Mouse (Mus musculus): ENCODE results near the gene Pycr2. TPM values are rescaled to one million over a fixed set of nuclear protein-coding genes. Genes with fewer than 3 reads are reported as not detected.

The Pycr2 gene
- polyA plus RNA-seq, 1 experiment from 2014 or later = 63.7 TPM

DNA sequence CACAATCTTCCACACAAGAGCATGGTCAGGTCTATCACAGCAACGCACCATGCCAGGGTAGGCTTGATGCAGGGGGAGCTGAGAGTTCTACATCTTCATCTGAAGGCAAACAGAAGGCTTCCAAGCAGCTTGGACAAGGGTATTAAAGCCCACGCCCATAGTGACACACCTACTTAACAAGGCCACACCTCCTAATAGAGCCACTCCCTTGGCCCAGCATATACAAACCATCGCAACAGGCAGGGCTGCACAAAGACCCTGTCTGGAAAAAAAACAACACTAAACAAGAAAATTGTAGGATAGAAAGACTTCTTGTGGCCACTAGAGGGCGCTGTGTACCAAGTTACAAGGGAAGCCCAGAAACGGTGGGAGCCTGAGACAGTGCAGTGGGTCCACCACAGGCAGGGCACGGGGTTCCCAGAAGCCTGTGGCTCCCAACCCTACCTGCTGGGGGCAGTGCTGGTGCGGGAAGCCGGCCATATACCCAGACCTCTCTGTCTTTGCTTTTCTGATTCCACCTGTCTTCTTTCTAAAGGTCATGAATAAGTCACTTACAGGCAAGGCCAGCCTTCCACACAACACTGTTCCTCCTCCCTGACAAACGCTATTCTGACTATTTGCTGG lies 30.1 kb upstream of the Pycr2 start:
- WGBS = 20% methylated on average over 9 of the region's 9 CpGs
- H3K9ac ChIP-seq (ENCODE audit: low read length) = no peak overlapping the region

GRCm38 (mm10) chr1:180874615-180875014 lies 29.5 kb upstream of the Pycr2 start:
- no peak for ATAC-seq (ENCODE audit: low FRiP score, low TSS enrichment)
- H3K4me1 ChIP-seq (replicated peaks; ENCODE audit: control insufficient read depth, insufficient read depth) = no peaks in the 10 kb centered on the region
- no peak for TF ChIP-seq EP300 (optimal IDR thresholded peaks at IDR 0.05)
- H3K36me3 ChIP-seq (ENCODE audit: control insufficient read depth, insufficient read depth, low read length) = no peaks in the 10 kb centered on the region
- no peak overlapping the region for H3K9ac ChIP-seq (ENCODE audit: low read length)
- DNase-seq (ENCODE audit: low spot score) = no peak
- H3K27me3 ChIP-seq (ENCODE audit: control insufficient read depth, insufficient read depth, low read length) = no peaks in the 10 kb centered on the region
- no peaks in the 10 kb centered on the region for H3K9me3 ChIP-seq (ENCODE audit: control insufficient read depth, low read length)
- no peak overlapping the region for H3K4me2 ChIP-seq (replicated peaks; ENCODE audit: low read depth)
- H3K27ac ChIP-seq (replicated peaks) = no peak overlapping the region
- H3K4me3 ChIP-seq (ENCODE audit: low read depth, low read length) = no peak overlapping the region
- WGBS = 59% methylated on average over 2 of the region's 2 CpGs

More for the DNA sequence above, 30.1 kb upstream of the Pycr2 start:
- Histone ChIP-seq H3K9me3 (ENCODE audit: control insufficient read depth, low read length) (no peaks in the 10 kb centered on the region), H3K4me2 (replicated peaks; ENCODE audit: low read depth) (no peak overlapping the region), H3K4me3 (ENCODE audit: low read depth, low read length) (no peak overlapping the region), H3K36me3 (ENCODE audit: control insufficient read depth, insufficient read depth, low read length) (no peaks in the 10 kb centered on the region), H3K27me3 (ENCODE audit: control insufficient read depth, insufficient read depth, low read length) (no peaks in the 10 kb centered on the region), H3K4me1 (replicated peaks; ENCODE audit: control insufficient read depth, insufficient read depth) (no peaks in the 10 kb centered on the region), H3K27ac (replicated peaks) (no peak overlapping the region)
- ATAC-seq (ENCODE audit: low FRiP score, low TSS enrichment) = peak; percentile 73
- peak; percentile 69 for DNase-seq (ENCODE audit: low spot score)
- TF ChIP-seq EP300 (optimal IDR thresholded peaks at IDR 0.05) (no peak), CTCF (IDR thresholded peaks at IDR 0.05; ENCODE audit: low read depth) (peak; percentile 82)

- H3K4me1 ChIP-seq (replicated peaks; ENCODE audit: control insufficient read depth, insufficient read depth) = no peaks in the 10 kb centered on the region
- ATAC-seq (ENCODE audit: low FRiP score, low TSS enrichment) (no peak), DNase-seq (ENCODE audit: low spot score) (no peak)
- no peak for TF ChIP-seq EP300 (optimal IDR thresholded peaks at IDR 0.05)
- no peak overlapping the region for H3K4me3 ChIP-seq (ENCODE audit: low read depth, low read length)
- no peaks in the 10 kb centered on the region for H3K36me3 ChIP-seq (ENCODE audit: control insufficient read depth, insufficient read depth, low read length)
- H3K9me3 ChIP-seq (ENCODE audit: control insufficient read depth, low read length) = no peaks in the 10 kb centered on the region
- no peaks in the 10 kb centered on the region for H3K27me3 ChIP-seq (ENCODE audit: control insufficient read depth, insufficient read depth, low read length)
- H3K9ac ChIP-seq (ENCODE audit: low read length) = no peak overlapping the region
- no peak overlapping the region for H3K27ac ChIP-seq (replicated peaks)
- WGBS = 87% methylated on average over 9 of the region's 9 CpGs
- H3K4me2 ChIP-seq (replicated peaks; ENCODE audit: low read depth) = no peak overlapping the region
Measured at GRCm38 (mm10) chr1:180875126-180875525, 29.0 kb upstream of the Pycr2 start.

DNA sequence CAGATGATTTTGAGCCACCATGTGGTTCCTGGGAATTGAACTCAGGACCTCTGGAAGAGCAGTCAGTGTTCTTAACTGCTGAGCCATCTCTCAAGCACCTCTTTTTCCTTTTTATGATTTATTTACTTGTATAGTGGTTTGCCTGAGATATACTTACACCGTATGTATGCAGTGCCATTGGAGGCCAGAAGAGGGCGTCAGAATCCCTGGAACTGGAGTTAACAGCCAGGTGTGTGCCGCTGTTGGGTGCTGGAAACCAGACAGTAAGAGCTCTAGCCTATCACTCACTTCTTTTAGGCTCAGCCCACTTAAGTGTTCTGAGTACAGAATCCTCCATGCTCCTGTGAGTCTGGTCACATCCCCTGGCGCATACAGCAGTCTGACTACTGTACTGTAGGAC lies 26.6 kb upstream of the Pycr2 start:
- TF ChIP-seq CTCF (IDR thresholded peaks at IDR 0.05; ENCODE audit: low read depth) (peak; percentile 44), EP300 (optimal IDR thresholded peaks at IDR 0.05) (no peak)
- no peak overlapping the region for H3K4me3 ChIP-seq (ENCODE audit: low read depth, low read length)
- WGBS = 76% methylated on average over 4 of the region's 4 CpGs
- H3K9me3 ChIP-seq (ENCODE audit: control insufficient read depth, low read length) = no peaks in the 10 kb centered on the region
- no peaks in the 10 kb centered on the region for H3K27me3 ChIP-seq (ENCODE audit: control insufficient read depth, insufficient read depth, low read length)
- DNase-seq (ENCODE audit: low spot score) (no peak), ATAC-seq (ENCODE audit: low FRiP score, low TSS enrichment) (no peak)
- no peaks in the 10 kb centered on the region for H3K36me3 ChIP-seq (ENCODE audit: control insufficient read depth, insufficient read depth, low read length)
- no peak overlapping the region for H3K9ac ChIP-seq (ENCODE audit: low read length)
- no peak overlapping the region for H3K4me2 ChIP-seq (replicated peaks; ENCODE audit: low read depth)
- H3K27ac ChIP-seq (replicated peaks) = no peak overlapping the region
- no peaks in the 10 kb centered on the region for H3K4me1 ChIP-seq (replicated peaks; ENCODE audit: control insufficient read depth, insufficient read depth)

DNA sequence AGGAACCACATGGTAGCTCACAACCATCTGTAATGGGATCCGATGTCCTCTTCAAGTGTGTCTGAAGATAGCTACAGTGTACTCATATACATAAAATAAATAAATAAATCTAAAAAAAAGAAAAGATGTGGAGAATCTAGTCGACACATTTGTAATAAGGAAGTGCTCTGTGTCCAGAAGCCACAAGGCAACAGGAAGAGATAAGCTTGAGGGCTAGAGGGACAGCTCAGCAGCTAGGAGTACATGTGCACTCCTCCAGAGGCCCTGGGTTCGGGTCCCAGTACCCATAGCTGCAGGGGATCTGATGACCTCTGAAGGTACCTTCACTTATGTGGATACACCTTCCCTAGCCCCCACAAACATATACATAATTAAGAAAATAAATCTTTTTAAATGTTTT lies 22.3 kb upstream of the Pycr2 start:
- H3K27me3 ChIP-seq (ENCODE audit: control insufficient read depth, insufficient read depth, low read length) = no peaks in the 10 kb centered on the region
- H3K4me1 ChIP-seq (replicated peaks; ENCODE audit: control insufficient read depth, insufficient read depth) = no peaks in the 10 kb centered on the region
- no peak for TF ChIP-seq EP300 (optimal IDR thresholded peaks at IDR 0.05)
- no peak for TF ChIP-seq CTCF (IDR thresholded peaks at IDR 0.05; ENCODE audit: low read depth)
- H3K9me3 ChIP-seq (ENCODE audit: control insufficient read depth, low read length) = no peaks in the 10 kb centered on the region
- no peak overlapping the region for H3K27ac ChIP-seq (replicated peaks)
- H3K4me3 ChIP-seq (ENCODE audit: low read depth, low read length) = no peak overlapping the region
- no peak for DNase-seq (ENCODE audit: low spot score)
- 58% methylated on average over 3 of the region's 3 CpGs for WGBS
- no peak overlapping the region for H3K9ac ChIP-seq (ENCODE audit: low read length)
- no peak overlapping the region for H3K4me2 ChIP-seq (replicated peaks; ENCODE audit: low read depth)
- no peaks in the 10 kb centered on the region for H3K36me3 ChIP-seq (ENCODE audit: control insufficient read depth, insufficient read depth, low read length)
- no peak for ATAC-seq (ENCODE audit: low FRiP score, low TSS enrichment)

DNA sequence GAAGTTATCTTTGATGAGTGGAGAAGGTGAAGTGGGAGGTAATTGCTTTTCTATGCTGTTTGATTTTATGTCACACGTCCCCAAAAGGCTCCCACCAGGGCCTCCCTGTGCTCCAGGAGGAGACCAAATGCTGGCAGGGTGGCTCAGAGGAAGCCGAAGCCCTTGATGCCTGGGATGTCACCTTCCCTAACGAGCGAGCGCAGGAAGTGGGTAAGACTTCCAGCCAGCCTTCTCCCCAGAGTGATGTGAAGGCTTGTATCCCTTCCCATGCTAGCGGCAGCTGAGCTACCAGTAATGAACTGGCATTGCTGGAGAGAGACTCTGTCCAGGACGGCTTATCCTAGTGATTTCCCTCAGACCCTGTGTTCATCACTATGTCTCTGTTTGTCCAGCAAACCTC lies 20.4 kb upstream of the Pycr2 start:
- H3K4me2 ChIP-seq (replicated peaks; ENCODE audit: low read depth) = no peak overlapping the region
- H3K9ac ChIP-seq (ENCODE audit: low read length) = no peak overlapping the region
- H3K9me3 ChIP-seq (ENCODE audit: control insufficient read depth, low read length) = no peaks in the 10 kb centered on the region
- H3K36me3 ChIP-seq (ENCODE audit: control insufficient read depth, insufficient read depth, low read length) = no peaks in the 10 kb centered on the region
- H3K4me1 ChIP-seq (replicated peaks; ENCODE audit: control insufficient read depth, insufficient read depth) = peaks cover 3% of the 10 kb centered on the region; the same call in 1 of the 2 replicates
- no peak for TF ChIP-seq CTCF (IDR thresholded peaks at IDR 0.05; ENCODE audit: low read depth)
- TF ChIP-seq EP300 (optimal IDR thresholded peaks at IDR 0.05) = no peak
- H3K27ac ChIP-seq (replicated peaks) = no peak overlapping the region
- DNase-seq (ENCODE audit: low spot score) (no peak), ATAC-seq (ENCODE audit: low FRiP score, low TSS enrichment) (no peak)
- H3K27me3 ChIP-seq (ENCODE audit: control insufficient read depth, insufficient read depth, low read length) = no peaks in the 10 kb centered on the region
- 37% methylated on average over 7 of the region's 7 CpGs for WGBS
- H3K4me3 ChIP-seq (ENCODE audit: low read depth, low read length) = no peak overlapping the region

Data from stomach, postnatal 0 days (tissue).